Mouse (Mus musculus): ENCODE measurements at regions not wholly inside any gene's neighbourhood (a gene's known extent, or its start where the extent isn't known, plus 50 kb on each side); places are given as distances from the start of the nearest gene placed in this dataset.

DNA sequence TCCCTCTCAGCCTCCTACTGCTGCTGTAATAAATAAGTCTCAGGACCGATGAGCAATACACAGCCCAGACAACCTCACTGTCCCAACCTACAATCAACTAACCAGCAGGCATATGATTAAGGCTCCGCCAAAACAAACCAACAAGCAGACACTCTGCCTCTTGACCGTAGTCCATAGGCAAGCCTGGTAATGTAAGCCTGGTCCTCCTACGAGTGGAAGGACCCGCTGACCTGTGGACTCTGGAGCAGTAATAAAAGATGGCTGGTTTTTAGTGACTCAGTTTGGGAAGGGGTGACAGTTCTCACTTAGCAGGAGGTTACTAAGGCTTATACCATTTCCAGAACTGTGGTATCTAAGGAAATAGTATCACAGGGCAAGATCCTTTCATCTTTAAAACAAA is 53.4 kb downstream of the Gm47996 start:
- no peak for ATAC-seq (replicated peaks; ENCODE audit: insufficient number of reproducible peaks, low FRiP score, low TSS enrichment, poor library complexity, severe bottlenecking)

DNA sequence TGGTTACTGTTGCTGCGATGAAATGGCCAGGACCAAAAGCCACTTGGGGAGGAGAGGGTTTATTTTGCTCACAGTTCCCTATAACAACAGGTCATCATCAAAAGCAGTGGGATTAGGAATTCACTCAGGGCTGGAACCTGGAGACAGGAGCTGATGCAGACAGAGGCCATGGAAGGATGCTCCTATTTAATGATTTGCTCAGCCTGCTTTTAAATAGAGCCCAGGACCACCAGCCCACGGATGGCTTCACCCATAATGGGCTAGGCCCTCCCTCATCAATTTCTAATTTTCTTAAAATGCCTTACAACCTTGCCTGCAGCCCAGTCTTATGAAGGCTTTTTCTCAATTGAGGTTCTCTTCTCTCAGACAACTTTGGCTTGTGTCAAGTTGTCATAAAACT is 53.9 kb downstream of the Gm47996 start:
- ATAC-seq (replicated peaks; ENCODE audit: insufficient number of reproducible peaks, low FRiP score, low TSS enrichment, poor library complexity, severe bottlenecking), result no peak

DNA sequence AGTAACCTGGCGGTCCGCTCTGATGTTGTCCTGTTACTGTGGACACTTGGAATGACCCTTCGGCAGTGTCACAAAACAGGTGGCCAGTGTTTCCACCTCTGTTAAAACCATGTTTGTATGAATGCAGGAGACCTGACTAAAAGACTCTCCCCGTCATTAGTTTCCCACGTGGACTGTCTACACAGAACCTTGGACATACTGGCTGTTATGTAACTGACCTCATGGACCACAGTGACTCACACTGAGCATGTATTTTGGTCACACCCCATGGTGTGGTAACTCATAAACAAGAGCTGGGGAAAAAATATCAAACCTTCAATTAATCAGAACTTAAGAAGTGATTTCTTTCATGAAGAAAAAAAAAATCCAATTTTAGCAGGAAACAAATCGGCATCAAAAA is 54.9 kb downstream of the Gm47996 start:
- peak; percentile 88 for ATAC-seq (replicated peaks; ENCODE audit: insufficient number of reproducible peaks, low FRiP score, low TSS enrichment, poor library complexity, severe bottlenecking)

DNA sequence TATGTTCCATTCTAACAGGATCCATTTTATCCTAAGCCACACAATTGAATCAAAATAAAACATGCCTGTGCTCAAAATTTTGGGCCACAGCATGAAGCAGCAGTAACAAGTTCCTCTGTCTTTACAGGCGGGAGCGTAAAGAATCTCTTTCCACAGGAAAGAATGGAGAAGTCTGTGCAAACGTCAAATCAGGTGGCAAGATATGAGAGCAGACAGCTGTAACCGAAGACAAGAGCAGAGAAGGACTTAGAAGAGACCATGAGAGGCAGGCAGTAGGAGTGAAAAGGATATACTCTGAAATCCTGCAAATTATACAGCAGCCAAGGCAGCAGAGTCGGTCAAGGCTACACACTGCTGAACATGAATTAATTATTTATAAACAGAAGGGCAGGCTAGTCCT is 55.7 kb downstream of the Gm47996 start:
- ATAC-seq (replicated peaks; ENCODE audit: insufficient number of reproducible peaks, low FRiP score, low TSS enrichment, poor library complexity, severe bottlenecking), result no peak

DNA sequence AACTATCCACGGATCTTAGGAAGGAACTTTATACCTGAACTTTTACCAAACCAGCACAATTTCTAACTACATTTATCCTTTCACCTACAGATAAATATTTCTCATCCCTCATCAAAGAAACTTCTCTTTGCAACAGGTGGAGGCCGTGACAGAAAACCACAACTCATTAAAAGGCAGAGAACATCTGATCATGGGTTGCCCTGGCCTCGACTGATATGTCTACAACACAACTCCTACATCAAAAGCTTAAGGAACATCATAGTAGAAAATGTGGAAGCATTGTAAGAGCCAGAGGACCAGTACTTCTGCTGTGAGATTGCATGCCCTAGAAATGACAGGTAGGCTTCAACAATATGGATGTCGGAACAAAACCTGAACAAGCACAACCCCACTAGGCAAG is 56.8 kb downstream of the Gm47996 start:
- no peak for ATAC-seq (replicated peaks; ENCODE audit: insufficient number of reproducible peaks, low FRiP score, low TSS enrichment, poor library complexity, severe bottlenecking)

DNA sequence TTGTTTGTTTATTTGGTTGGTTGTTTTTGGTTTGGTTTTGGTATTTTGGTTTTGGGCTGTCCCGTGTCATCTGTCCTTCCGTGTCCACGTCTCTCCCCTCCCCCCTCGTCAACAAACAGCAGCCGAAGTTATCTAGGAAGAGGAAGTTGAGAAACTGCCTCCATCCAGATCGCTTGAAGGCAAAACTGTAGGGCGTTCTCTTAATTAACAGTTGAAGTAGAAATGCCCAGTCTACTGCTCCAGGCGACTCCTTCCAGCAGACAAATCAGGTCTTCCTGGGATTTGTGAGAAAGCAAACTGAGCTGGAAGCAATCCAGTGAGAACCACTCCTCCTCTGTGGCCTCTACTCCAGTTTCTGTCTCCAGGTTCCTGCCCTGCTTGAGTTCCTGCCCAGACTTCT is 60.8 kb downstream of the Gm47996 start:
- peak; percentile 87 for ATAC-seq (replicated peaks; ENCODE audit: insufficient number of reproducible peaks, low FRiP score, low TSS enrichment, poor library complexity, severe bottlenecking)

DNA sequence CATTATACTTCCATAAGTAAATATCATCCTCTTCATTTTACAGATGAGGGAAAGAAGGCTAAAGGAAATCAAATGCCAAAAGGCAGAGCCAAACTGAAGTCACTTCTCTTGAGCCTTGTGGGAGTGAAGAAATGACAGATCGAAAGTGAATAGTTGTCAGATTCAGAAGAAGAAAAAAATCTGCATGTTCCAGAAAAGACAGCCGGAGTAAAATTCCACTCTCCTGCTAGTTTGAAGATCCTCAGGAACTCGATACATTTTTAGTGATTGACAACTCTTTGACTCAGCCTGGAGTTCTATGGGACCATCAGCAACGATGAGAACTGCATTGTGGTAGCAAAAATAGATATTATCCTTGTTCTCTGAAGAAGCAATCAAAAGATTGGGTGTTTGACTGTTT is 64.4 kb downstream of the Gm47996 start:
- no peak for ATAC-seq (replicated peaks; ENCODE audit: insufficient number of reproducible peaks, low FRiP score, low TSS enrichment, poor library complexity, severe bottlenecking)

DNA sequence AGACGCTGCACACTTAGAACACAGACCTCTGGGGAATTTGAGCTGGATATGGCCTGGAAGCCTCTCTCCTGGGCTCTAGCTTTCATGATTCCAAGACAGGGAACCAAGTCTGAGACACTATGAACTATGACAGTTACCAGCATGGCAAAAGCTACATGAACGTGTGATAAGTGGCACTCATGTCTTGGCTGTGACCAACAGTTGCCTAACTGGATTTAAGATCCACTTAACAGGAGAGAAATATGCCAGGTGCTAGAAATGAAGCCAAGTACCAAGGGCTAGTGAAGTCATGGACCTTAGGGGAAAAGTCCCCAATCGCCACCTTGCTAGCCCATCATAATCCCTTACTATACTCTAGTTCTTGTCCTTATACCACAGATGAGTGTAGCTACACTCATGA is 65.7 kb downstream of the Gm47996 start:
- no peak for ATAC-seq (replicated peaks; ENCODE audit: insufficient number of reproducible peaks, low FRiP score, low TSS enrichment, poor library complexity, severe bottlenecking)

DNA sequence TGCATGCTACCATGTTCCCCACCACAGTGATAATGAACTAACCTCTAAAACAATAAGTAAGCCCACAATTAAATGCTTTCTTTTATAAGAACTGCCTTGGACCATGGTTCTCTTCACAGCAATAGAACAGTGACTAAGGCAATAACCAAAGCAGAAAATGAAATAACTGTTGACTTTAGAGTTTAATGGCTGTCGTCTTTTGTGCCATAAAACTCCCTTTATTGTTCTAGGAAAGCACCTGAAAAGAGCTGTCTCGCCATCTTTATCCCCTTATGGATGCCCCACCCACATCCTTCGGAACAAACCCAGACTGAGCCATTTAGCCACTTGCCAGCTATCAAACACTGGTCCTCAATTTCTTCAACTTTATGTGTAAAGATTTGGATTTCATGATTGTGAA is 64.3 kb upstream of the Ivns1abp start:
- ATAC-seq (replicated peaks; ENCODE audit: insufficient number of reproducible peaks, low FRiP score, low TSS enrichment, poor library complexity, severe bottlenecking), result no peak

DNA sequence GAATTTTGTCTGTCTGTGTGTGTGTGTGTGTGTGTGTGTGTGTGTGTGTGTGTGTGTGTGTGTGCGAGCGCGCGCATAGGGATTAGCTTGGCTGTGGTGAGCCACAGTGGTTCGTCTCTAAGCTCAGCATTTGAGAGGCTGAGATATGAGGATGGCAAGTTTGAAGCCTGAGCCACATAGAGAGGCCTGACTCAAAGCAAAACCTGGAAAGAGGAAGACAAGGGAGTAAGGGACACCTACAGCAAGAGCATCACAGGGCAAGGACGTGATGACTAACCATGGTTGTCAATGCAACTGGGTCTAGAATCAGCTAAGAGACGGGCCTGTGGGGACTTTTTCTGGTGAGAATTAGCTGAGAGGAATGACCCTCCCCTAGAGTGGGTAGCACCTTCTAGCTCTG is 59.2 kb upstream of the Ivns1abp start:
- peak; percentile 36; the same call in 1 of the 2 replicates for ATAC-seq (replicated peaks; ENCODE audit: insufficient number of reproducible peaks, low FRiP score, low TSS enrichment, poor library complexity, severe bottlenecking)

DNA sequence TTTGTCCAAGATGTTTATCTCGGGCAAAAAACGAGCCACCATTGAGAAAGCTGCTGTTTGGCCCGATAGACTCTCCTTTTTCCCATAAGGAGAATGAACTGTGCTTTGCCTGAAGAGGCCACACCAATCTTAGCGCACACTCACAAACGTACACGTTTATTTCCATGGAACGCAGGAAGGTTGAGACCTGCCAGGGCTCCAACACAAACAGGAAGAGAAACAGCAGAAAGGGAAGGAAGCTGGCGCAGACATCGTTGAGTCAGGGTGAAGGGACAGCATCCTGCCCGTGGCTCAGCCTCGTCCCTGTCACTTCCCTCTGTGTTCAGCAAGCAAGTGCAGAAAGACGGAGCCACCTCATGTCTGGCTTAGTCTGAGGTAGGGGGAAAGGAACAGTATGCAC is 56.8 kb upstream of the Ivns1abp start:
- peak; percentile 92 for ATAC-seq (replicated peaks; ENCODE audit: insufficient number of reproducible peaks, low FRiP score, low TSS enrichment, poor library complexity, severe bottlenecking)

DNA sequence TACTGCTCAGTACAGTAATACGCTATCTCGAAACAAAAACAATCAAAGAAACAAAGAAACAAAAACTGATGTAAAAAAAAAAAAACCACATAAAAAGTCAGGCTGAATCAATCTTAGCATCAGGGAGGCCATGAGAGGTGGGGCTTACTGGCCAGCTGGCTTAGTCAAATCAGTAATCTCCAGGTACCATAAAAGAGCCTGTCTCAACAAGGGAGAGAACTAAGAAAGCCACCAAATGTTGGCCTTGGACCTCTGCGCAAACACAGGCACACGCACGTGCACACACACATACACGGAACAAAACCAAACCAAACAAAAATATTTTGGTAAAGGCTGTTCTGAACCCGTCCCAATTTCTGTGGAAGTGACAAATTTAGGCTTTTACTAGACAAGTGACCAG is 55.2 kb upstream of the Ivns1abp start:
- ATAC-seq (replicated peaks; ENCODE audit: insufficient number of reproducible peaks, low FRiP score, low TSS enrichment, poor library complexity, severe bottlenecking), result no peak

DNA sequence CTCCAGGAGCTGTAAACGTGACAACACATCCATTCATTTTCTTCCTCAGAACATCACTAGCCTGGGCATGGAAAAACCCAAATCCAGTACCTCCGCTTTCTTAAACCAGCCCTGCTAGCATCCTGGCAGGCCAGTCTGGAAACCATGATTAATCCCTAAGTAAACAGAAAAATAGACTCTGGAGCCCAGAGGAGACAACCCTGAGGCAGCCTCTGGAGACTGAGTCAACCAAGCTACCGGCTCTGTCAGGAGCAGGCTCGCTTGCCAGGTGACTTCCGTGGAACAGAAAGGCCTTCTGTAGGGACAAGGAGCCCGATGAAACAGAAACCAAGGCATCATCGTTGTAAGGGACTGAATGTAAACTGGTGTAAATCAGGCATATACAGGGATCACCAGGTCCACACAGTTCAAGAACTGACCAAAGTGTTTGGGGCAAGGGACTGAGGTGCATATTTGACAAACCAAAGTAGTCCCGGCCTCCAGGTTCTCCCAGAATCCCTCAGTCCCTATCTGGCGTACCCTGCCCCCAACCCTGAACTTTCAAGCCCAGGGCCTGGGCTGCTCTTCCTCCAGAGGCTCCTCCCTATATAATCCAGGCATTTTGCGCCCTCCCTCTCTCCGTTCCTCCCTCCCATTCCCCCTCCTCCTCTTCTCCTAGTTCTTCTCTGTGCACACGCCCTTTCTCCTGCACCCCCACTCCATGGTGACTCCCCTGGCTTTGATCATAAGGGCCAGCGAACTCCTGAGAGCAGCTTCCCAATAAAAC is 54.6 kb upstream of the Ivns1abp start:
- no peak for ATAC-seq (replicated peaks; ENCODE audit: insufficient number of reproducible peaks, low FRiP score, low TSS enrichment, poor library complexity, severe bottlenecking)

DNA sequence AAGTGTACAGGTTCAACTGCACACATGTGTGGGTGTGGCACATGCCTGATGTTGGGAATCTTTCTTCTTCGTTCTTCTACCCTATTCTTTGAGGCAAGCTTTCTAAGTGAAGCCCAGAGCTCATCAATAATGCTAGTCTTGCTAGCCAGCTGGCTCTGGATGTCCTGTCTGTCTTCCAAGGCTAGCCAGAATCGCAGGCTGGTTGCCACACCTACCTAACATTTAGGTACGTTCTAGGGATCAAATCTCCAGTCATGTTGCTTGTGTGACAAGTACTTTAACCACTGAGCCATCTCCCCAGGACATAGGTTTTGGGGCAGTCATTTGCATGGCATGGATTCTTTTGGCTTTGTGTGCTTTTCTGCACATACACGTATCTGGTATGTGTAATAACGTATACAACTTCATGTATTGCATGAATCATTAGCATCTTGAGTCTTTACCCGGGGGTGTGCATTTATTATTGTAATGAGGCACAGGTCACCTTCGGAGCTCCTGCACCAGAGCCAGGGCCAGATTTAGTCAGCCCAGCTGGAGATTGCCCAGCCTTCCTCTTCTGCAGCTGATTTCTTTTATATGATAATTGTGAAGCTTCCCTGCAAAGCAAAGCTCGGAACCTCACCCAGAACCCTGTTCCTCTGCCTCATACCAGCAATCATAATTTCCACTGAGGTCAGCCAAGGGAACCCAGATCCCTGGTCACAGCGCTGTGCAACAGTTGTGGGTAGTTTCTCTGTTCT is 50.8 kb upstream of the Ivns1abp start:
- no peak for ATAC-seq (replicated peaks; ENCODE audit: insufficient number of reproducible peaks, low FRiP score, low TSS enrichment, poor library complexity, severe bottlenecking)

Measured in monocyte, adult 5-6 weeks (primary cell).